Mouse (Mus musculus): ENCODE results near the gene B4galnt3.

- no peak for TF ChIP-seq CTCF (IDR thresholded peaks at IDR 0.05; ENCODE audit: low read depth, low read length)
- TF ChIP-seq POLR2A (IDR thresholded peaks at IDR 0.05; ENCODE audit: borderline replicate concordance, low read depth, low read length): no peak
Observed at GRCm38 (mm10) chr6:120211536-120211935, 82.8 kb downstream of the B4galnt3 start.
